Mouse (Mus musculus): Measurements from ENCODE around the gene Sh3rf3. TPM values are rescaled to one million over a fixed set of nuclear protein-coding genes. Genes with fewer than 3 reads are reported as not detected.

Gene Sh3rf3
- polyA plus RNA-seq, 1 experiment from 2014 or later = not detected

DNA sequence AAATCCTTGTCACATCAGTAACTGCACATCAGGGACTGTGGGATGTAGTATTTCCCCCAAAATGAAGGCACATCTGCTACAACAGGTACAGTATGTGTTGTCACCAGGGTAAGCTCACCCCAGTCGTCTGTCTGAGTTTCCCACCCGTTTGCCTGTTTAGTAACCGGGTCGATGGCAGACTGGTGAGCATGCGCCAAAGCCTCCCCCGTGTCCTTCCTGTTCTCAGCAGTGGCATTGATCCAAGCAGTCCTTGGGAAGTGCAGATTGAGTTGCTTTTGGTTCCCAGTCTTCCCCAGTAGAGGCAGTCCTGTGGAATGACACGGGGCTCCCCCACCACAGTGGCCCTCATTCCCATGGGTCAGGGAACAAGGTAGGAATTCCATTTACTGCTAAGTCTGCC is 297.2 kb downstream of the Sh3rf3 start:
- WGBS (ENCODE audit: missing documents) = 94% methylated on average over 7 of the region's 7 CpGs
- no peak overlapping the region for H3K27ac ChIP-seq
- no peak overlapping the region for H3K4me3 ChIP-seq (ENCODE audit: inconsistent target)
- H3K79me2 ChIP-seq (ENCODE audit: inconsistent target) = no peaks in the 10 kb centered on the region
- H3K36me3 ChIP-seq (ENCODE audit: inconsistent target) = no peaks in the 10 kb centered on the region

DNA sequence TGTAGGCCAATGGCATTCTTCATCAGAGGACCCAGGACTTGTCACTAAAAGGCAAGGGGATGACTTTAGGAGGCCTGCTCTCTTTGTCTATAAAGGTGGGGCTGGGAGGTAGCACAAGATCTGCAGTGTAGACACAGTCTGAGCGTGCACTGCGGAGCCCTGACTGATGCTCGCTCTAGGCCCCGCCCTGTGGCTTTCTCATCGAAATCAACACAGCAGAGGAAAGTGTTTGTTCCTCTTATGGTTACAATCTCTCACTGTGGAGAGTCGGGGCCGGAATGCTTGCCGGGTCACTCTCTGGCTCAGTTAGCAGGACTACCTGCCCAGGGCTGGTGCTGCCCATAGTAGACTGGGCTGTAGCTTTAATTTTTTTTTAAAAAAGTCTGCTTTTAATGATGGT is 299.6 kb downstream of the Sh3rf3 start:
- Histone ChIP-seq H3K27ac (no peak overlapping the region), H3K79me2 (ENCODE audit: inconsistent target) (no peaks in the 10 kb centered on the region), H3K4me3 (ENCODE audit: inconsistent target) (no peak overlapping the region), H3K36me3 (ENCODE audit: inconsistent target) (no peaks in the 10 kb centered on the region)
- WGBS (ENCODE audit: missing documents) = 6% methylated on average over 8 of the region's 8 CpGs

DNA sequence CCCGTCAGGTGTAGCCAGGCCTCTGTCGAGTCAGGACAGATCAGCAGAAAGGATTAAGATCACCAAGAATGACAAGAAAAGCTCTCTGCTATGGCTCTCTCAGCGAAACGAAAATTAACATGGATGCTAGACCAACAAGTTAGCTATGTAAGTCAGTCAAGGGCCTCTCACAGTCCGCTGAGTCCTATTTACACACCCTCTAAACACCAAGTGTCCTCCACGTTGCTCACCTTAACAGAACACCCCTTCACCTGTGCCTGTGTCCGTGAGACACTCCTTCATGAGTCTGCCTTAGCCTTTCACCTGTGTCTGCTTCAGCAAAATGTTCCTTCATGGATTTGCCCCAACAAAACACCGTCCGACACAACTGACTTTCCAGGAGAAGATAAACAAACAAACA is 300.2 kb downstream of the Sh3rf3 start:
- 93% methylated on average over 9 of the region's 9 CpGs for WGBS (ENCODE audit: missing documents)
- no peak overlapping the region for H3K27ac ChIP-seq
- no peaks in the 10 kb centered on the region for H3K79me2 ChIP-seq (ENCODE audit: inconsistent target)
- no peak overlapping the region for H3K4me3 ChIP-seq (ENCODE audit: inconsistent target)
- H3K36me3 ChIP-seq (ENCODE audit: inconsistent target) = no peaks in the 10 kb centered on the region

DNA sequence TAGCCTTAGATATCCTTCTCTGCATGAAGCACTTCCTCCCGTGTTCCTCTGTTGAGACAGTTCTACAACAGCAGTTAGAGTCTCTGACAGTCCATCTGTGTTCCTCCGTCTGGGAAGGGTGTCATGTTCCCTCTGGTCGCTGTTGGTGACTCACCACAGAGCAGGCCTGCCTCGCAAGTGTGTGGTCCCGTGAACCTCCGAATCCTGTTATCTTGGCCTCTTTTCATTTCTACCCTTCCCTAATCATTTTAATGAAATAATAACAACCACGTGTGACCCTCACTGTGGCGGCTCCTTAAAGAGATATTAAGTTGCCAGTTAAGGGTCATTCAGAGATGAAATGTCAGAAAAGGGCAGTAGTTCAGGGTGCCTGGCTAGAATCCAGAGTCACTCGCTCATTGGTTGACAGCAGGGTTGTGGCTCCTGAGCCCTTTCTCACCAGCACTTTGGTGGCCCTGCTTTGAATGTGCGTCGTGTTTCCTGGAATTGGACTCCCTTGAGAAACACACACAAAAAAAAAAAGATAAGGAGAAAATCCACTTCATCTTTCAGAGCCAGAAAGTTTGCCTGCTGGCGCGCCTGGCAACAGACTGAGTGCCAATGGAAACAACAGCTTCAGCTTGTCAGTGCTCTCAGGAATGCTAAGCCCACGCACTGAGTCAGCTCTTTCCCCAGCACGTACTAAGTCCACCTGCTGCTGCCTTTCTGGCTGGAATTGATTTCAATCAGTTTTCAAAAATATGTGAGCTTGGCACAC is 301.6 kb downstream of the Sh3rf3 start:
- Histone ChIP-seq H3K36me3 (ENCODE audit: inconsistent target) (no peaks in the 10 kb centered on the region), H3K27ac (no peak overlapping the region), H3K79me2 (ENCODE audit: inconsistent target) (no peaks in the 10 kb centered on the region), H3K4me3 (ENCODE audit: inconsistent target) (no peak overlapping the region)
- 87% methylated on average over 14 of the region's 15 CpGs for WGBS (ENCODE audit: missing documents)

DNA sequence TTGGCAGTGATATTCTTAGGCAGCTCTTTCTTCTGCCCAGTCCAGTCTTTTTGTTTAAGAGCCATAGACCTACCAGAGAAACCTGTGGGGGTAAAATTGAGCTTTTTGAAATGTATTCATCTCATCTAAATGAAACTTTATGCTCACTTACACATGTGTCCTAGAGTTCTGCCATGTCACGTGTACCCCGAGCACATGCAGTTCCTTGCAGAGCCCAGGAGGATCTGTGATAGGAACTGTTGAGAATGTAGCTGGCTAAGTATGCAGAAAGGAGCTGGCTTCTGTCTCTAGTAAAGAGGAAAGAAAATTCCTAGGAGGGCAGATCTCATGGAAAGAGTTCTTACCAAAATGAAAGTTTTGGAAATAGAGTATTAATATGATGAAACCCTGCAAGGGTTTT is 302.5 kb downstream of the Sh3rf3 start:
- Histone ChIP-seq H3K79me2 (ENCODE audit: inconsistent target) (no peaks in the 10 kb centered on the region), H3K4me3 (ENCODE audit: inconsistent target) (no peak overlapping the region), H3K27ac (no peak overlapping the region), H3K36me3 (ENCODE audit: inconsistent target) (no peaks in the 10 kb centered on the region)
- 97% methylated on average over 2 of the region's 2 CpGs for WGBS (ENCODE audit: missing documents)

DNA sequence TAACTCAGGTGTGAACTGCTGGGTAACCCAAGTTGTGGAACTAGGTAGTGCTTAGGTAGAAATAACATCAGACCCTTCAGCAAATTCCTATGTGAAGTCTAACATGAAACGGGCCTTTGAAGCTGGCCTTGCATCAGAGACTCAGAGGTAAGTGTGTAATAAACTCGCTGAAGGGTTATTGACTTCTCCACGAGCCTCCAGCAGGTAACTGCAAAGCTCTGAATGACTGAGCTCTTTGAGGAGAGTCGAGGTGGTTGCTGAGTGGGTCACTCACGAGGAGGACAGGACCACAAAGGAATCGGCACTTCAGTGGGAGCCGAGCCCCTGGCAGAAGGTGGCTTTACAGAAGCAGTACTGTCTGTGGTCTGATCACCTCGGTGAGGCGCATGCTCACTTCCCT is 303.2 kb downstream of the Sh3rf3 start:
- no peaks in the 10 kb centered on the region for H3K36me3 ChIP-seq (ENCODE audit: inconsistent target)
- H3K79me2 ChIP-seq (ENCODE audit: inconsistent target) = no peaks in the 10 kb centered on the region
- no peak overlapping the region for H3K4me3 ChIP-seq (ENCODE audit: inconsistent target)
- no peak overlapping the region for H3K27ac ChIP-seq
- WGBS (ENCODE audit: missing documents) = 71% methylated on average over 9 of the region's 9 CpGs

DNA sequence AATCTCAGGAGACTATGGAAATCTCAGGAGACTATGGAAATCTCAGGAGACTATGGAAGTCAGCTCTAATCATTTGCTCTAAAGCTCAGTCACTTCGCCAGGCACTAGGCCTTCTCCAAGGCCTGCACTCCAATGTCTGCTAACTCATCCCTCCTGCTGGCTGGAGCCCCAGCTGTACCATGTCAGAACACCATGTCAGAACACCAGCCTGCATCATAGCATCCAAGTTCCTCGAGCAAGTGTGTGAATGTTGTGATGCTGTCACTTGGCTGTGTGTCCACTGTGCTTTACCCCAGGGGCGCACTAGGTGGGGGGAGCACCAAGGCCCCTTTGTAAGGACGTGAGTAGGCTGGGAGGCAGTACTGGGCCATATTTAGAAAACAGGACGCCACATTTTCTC is 304.4 kb downstream of the Sh3rf3 start:
- 96% methylated on average over 4 of the region's 5 CpGs for WGBS (ENCODE audit: missing documents)
- no peaks in the 10 kb centered on the region for H3K79me2 ChIP-seq (ENCODE audit: inconsistent target)
- no peaks in the 10 kb centered on the region for H3K36me3 ChIP-seq (ENCODE audit: inconsistent target)
- H3K27ac ChIP-seq = no peak overlapping the region
- H3K4me3 ChIP-seq (ENCODE audit: inconsistent target) = no peak overlapping the region

DNA sequence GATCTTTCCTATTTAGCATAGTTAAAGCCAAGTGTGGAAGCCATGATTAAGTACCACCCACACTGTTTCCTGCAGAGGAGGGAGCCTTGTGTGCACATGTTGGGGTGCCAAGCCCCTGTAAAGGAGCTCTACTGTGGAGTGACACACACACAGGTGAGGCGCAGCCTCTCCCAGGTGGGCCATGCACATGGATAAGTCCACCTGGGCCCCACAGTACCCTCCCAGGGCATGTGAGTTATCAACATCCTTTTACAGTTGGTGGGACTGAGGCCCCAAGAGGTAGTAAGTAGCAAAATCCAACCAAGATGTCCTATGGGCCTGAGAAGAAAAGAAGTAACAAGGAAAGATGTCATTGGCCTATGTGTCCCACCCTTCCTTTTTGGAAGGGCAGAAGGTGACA is 305.8 kb downstream of the Sh3rf3 start:
- 77% methylated on average over 1 of the region's 1 CpGs for WGBS (ENCODE audit: missing documents)
- Histone ChIP-seq H3K4me3 (ENCODE audit: inconsistent target) (no peak overlapping the region), H3K27ac (no peak overlapping the region), H3K79me2 (ENCODE audit: inconsistent target) (no peaks in the 10 kb centered on the region), H3K36me3 (ENCODE audit: inconsistent target) (no peaks in the 10 kb centered on the region)

DNA sequence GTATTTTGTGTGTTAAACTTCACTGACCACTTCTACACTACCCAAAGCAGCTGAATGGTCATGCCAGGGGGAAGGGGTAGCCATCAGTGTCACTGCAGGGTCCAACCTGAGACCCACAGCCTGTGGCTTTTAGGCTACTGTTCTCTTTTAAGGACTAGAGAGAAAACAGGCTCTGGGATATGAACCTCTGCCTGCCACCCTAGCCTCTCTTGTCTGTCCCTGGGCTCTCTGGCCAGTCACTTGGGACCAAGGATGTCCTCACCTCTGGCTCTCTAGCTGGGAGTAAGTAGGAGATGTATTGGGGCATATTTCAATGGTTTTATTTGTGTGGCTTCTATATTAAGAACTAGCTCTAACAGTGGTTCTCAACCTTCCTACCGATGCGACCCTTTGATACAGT is 306.7 kb downstream of the Sh3rf3 start:
- WGBS (ENCODE audit: missing documents) = 92% methylated on average over 2 of the region's 2 CpGs
- Histone ChIP-seq H3K4me3 (ENCODE audit: inconsistent target) (no peak overlapping the region), H3K79me2 (ENCODE audit: inconsistent target) (no peaks in the 10 kb centered on the region), H3K27ac (no peak overlapping the region), H3K36me3 (ENCODE audit: inconsistent target) (no peaks in the 10 kb centered on the region)

DNA sequence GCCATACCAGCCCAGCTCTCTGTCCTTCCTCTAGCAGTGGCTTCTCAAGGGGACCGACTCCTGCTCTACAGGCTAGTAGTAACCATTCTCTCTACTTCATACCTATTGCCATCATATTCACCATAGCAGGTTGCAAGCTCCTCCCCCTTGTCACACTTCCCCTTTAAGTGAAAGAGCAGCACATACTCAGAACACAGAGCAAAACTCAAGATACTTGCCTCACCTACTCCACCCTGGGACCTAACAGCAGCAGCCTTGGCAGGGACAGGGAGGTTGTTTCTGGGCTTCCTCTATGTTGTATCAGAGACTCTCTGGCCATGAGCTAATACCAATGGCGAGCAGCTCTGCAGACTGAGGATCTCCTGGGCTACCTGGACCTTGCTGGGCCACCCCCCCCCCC is 312.3 kb downstream of the Sh3rf3 start:
- Histone ChIP-seq H3K27ac (no peak overlapping the region), H3K79me2 (ENCODE audit: inconsistent target) (no peaks in the 10 kb centered on the region), H3K4me3 (ENCODE audit: inconsistent target) (no peak overlapping the region), H3K36me3 (ENCODE audit: inconsistent target) (no peaks in the 10 kb centered on the region)
- WGBS (ENCODE audit: missing documents) = 78% methylated on average over 2 of the region's 2 CpGs

DNA sequence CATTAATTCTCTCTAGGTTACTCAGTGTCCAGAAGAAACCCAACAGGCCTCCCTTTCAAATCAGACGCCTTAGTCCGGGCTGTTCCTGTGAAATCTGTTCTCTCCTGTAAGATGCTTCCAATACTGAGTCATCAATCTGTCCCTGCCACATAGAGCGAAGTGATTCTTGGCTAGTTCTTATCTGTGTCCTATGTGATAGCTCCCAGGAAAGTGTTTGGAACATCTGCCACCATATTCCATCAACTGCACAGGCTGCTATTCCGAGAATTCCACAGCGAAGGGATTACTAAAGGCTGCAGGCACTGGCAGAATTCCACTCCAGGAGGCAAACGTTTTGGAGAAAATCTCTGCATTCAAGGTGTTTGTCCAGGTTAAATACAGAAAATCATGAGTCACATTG is 314.5 kb downstream of the Sh3rf3 start:
- Histone ChIP-seq H3K27ac (no peak overlapping the region), H3K79me2 (ENCODE audit: inconsistent target) (no peaks in the 10 kb centered on the region), H3K4me3 (ENCODE audit: inconsistent target) (no peak overlapping the region), H3K36me3 (ENCODE audit: inconsistent target) (no peaks in the 10 kb centered on the region)
- 96% methylated on average over 6 of the region's 6 CpGs for WGBS (ENCODE audit: missing documents)

DNA sequence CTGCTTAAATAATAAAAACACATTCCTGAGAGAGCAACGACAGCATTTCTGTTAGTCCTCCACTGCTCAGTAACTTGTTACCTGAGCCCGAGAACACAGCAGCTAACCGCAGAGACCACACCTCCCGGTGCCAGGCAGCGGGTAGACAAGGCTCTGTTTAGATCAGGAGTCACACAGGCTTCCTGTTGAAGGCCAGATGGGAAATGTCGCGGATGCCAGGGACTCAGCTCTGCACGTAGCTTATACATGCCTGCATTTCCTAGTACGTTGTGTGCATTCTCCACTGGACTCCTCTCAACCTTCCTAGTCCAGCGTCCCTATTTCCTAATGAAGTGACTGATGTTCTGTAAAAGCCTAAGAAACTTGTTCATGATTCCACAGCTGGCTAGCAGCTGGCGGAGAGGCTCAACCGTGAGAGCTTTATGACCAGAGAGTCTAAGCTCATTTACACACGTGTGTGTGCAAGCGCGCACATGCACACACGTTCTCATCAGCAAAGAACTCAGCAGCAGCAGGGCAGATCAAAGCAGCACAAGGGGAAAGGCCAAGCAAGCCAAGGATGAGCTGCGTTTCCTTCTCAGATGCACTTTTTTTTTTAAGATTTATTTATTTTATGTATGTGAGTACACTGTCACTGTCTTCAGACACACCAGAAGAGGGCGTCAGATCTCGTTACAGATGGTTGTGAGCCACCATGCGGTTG is 318.9 kb downstream of the Sh3rf3 start:
- 28% methylated on average over 20 of the region's 20 CpGs for WGBS (ENCODE audit: missing documents)
- Histone ChIP-seq H3K27ac (no peak overlapping the region), H3K79me2 (ENCODE audit: inconsistent target) (no peaks in the 10 kb centered on the region), H3K4me3 (ENCODE audit: inconsistent target) (no peak overlapping the region), H3K36me3 (ENCODE audit: inconsistent target) (no peaks in the 10 kb centered on the region)

DNA sequence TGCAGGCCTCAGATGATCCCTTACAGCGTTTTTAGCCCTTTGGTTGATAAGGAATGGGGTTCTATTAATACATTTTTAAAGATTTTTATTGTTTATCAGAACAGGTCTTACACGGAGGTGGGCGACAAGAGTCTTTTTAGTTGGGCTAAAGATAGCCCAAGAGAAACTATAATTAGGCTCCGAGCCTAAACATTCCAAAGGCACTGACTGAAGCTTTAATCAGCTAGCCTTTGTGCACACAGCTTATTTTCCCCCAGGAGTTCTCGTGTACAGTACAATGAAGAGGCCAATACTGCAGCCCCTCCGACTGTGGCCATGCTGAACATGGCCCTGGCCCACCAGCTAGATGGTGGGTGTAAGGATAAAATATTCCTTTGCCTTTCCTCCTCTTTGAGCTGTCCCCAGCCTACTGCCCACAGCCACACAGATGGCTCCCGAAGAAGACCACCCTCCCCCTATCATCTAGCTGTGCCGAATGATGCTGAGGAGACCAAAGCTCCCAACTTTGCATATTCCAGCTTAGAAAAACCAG is 320.4 kb downstream of the Sh3rf3 start:
- WGBS (ENCODE audit: missing documents) = 93% methylated on average over 8 of the region's 8 CpGs
- no peaks in the 10 kb centered on the region for H3K36me3 ChIP-seq (ENCODE audit: inconsistent target)
- H3K27ac ChIP-seq = no peak overlapping the region
- H3K4me3 ChIP-seq (ENCODE audit: inconsistent target) = no peak overlapping the region
- no peaks in the 10 kb centered on the region for H3K79me2 ChIP-seq (ENCODE audit: inconsistent target)

DNA sequence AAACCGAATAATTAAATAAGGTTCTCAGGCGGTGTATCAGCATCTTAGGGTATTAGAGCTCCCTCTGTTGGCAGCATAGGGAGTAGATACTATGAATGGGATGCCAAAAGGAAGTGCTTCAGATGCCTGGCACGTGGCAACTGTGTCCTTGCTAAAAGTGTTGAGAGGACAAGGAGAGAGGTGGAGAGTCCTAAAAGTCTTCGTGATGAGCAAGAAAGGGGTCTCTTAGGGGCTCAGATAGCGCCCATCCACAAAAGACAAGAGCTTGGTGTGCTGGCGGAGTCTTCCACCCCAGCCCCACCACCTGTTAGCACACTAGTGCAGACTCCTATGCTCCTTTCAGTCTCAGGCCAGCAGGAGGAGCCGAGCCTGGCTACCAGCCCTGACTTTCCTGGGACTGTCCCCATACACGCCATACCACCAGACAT is 336.8 kb downstream of the Sh3rf3 start:
- H3K36me3 ChIP-seq (ENCODE audit: inconsistent target) = no peaks in the 10 kb centered on the region
- no peak overlapping the region for H3K27ac ChIP-seq
- no peaks in the 10 kb centered on the region for H3K79me2 ChIP-seq (ENCODE audit: inconsistent target)
- no peak overlapping the region for H3K4me3 ChIP-seq (ENCODE audit: inconsistent target)
- WGBS (ENCODE audit: missing documents) = 18% methylated on average over 8 of the region's 8 CpGs

DNA sequence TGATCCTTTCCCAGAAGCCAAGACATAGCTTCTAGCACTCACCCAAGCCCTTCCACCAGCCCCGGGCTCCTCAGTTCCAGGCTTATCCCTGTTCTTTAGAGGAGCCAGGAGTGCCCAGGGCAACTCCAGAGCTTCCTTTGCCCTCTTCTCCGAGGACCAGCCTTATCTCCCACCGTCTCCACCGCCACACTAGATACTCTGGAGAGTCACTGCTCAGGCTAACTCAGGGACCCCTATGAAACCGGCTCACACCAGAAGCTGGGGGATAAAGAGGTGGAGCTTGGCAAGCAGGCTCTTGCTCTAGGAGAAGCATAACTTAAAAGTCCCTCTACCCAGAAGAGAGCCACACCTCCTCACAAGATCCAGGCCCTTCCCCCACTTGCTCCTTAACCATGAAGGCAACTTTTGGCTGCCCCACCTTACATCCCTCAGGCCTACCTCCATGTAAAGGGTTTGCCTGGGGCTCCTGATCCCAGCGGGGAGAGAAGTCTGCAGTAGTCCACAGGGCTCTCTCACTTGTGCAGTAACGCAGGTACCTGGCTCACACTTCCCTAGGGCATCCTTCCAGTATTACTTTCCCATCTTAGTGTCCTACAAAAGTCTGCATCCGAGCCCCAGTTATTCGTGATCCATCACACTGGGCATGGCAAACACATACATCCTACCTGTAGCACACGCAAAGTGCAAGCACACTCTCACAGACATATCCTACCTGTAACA is 337.9 kb downstream of the Sh3rf3 start:
- WGBS (ENCODE audit: missing documents) = 94% methylated on average over 10 of the region's 10 CpGs
- Histone ChIP-seq H3K4me3 (ENCODE audit: inconsistent target) (no peak overlapping the region), H3K27ac (no peak overlapping the region), H3K36me3 (ENCODE audit: inconsistent target) (no peaks in the 10 kb centered on the region), H3K79me2 (ENCODE audit: inconsistent target) (no peaks in the 10 kb centered on the region)

Measured in macrophage (primary cell).